Mouse (Mus musculus) limb, embryonic 11.5 days (tissue): ENCODE results near the gene Tnfaip8l3. TPM values are rescaled to one million over a fixed set of nuclear protein-coding genes. Genes with fewer than 3 reads are reported as not detected.

Source experiments
- ATAC-seq: fragments of 200-750 bp; cut with Nextera tagmentation; 2 replicates; pipeline ENCODE4 v1.8.0; 2017; ENCODE audit warnings: low read depth; ENCODE audit not compliant: insufficient number of reproducible peaks, low FRiP score, low TSS enrichment
- DNase-seq: peaks from one replicate; pipeline ENCODE4 v3.0.0-alpha.2; 2015; ENCODE audit warnings: low spot score
- H3K27ac ChIP-seq: fragments of 300-500 bp; sonication (generic); replicated peaks from 2 replicates; pipeline ENCODE4 v1.5.1; 2014; ENCODE audit warnings: low read depth, mild to moderate bottlenecking, low read length
- H3K27me3 ChIP-seq: fragments of 300-500 bp; sonication (generic); 2 replicates; pipeline ENCODE4 v1.6.1; 2014; ENCODE audit warnings: mild to moderate bottlenecking, low read length, mixed read lengths; ENCODE audit not compliant: control insufficient read depth, insufficient read depth
- H3K36me3 ChIP-seq: fragments of 300-500 bp; sonication (generic); 2 replicates; pipeline ENCODE4 v1.6.1; 2014; ENCODE audit warnings: mild to moderate bottlenecking, low read length, moderate library complexity, mixed read lengths; ENCODE audit not compliant: control insufficient read depth, insufficient read depth
- H3K4me1 ChIP-seq: fragments of 300-500 bp; sonication (generic); 2 replicates; pipeline ENCODE4 v1.6.1; 2014; ENCODE audit warnings: low read length, mixed read lengths; ENCODE audit not compliant: control insufficient read depth, insufficient read depth
- H3K4me2 ChIP-seq: fragments of 300-500 bp; sonication (generic); 2 replicates; pipeline ENCODE4 v1.6.1; 2014; ENCODE audit warnings: low read depth, mild to moderate bottlenecking, moderate library complexity; ENCODE audit not compliant: severe bottlenecking
- H3K4me3 ChIP-seq: fragments of 300-500 bp; sonication (generic); 2 replicates; pipeline ENCODE4 v1.5.1; 2014; ENCODE audit warnings: low read depth, low read length
- H3K9ac ChIP-seq: fragments of 300-500 bp; sonication (generic); 2 replicates; pipeline ENCODE4 v1.6.1; 2014; ENCODE audit warnings: mild to moderate bottlenecking, low read length
- H3K9me3 ChIP-seq: fragments of 300-500 bp; sonication (generic); 2 replicates; pipeline ENCODE4 v1.6.1; 2016; ENCODE audit warnings: low read length; ENCODE audit not compliant: control insufficient read depth
- WGBS: fragments of 180-500 bp; shearing (Covaris S2); extraction: QIAGEN DNeasy Blood & Tissue Kit; methylation state at CpG from one replicate; pipeline ENCODE4 v1.1.7; 2014; 5-methylcytosine and 5-hydroxymethylcytosine counted together
- polyA plus RNA-seq: library from polyadenylated mRNA; unstranded; fragments of >200 nt; fragmentation: Nextera tagmentation; extraction: Ambion mirVana; gene quantifications from 2 replicates; pipeline ENCODE4 v1.2.1, GENCODE M21; 2014

Gene Tnfaip8l3
- 0.07 and 0.10 TPM in 2 replicates for polyA plus RNA-seq

GRCm38 (mm10) chr9:54068032-54068649 is at the start of gene Tnfaip8l3:
Gene Tnfaip8l3 (minus strand): TSS chr9:54068388.
- DNase-seq (peak; percentile 66), ATAC-seq (peak; percentile 78)
- Histone ChIP-seq H3K9me3 (no peaks in the 10 kb centered on the region), H3K36me3 (no peaks in the 10 kb centered on the region), H3K9ac (peak within 1 kb of the TSS; percentile 40), H3K4me1 (0 out of 2 replicates have a peak, but pooled peaks cover 5% of the 10 kb centered on the region), H3K27me3 (peaks cover 15% of the 10 kb centered on the region), H3K27ac (no peak within 1 kb of the TSS), H3K4me3 (peak within 1 kb of the TSS; percentile 48), H3K4me2 (peak within 1 kb of the TSS; percentile 89)
- WGBS = 0% methylated on average over 35 of the region's 35 CpGs

- H3K4me2 ChIP-seq = no peak overlapping the region
- H3K4me3 ChIP-seq = no peak overlapping the region
- no peak for ATAC-seq
- no peak overlapping the region for H3K9ac ChIP-seq
- H3K4me1 ChIP-seq = no peaks in the 10 kb centered on the region
- H3K27ac ChIP-seq = no peak overlapping the region
- no peaks in the 10 kb centered on the region for H3K9me3 ChIP-seq
- H3K27me3 ChIP-seq = no peaks in the 10 kb centered on the region
- H3K36me3 ChIP-seq = no peaks in the 10 kb centered on the region
- DNase-seq = peak; percentile 25
Observed at GRCm38 (mm10) chr9:54112726-54113125, 44.5 kb upstream of the Tnfaip8l3 start.

- H3K36me3 ChIP-seq = no peaks in the 10 kb centered on the region
- no peak overlapping the region for H3K4me3 ChIP-seq
- H3K27ac ChIP-seq = no peak overlapping the region
- H3K9me3 ChIP-seq = no peaks in the 10 kb centered on the region
- no peaks in the 10 kb centered on the region for H3K27me3 ChIP-seq
- ATAC-seq = no peak
- no peak for DNase-seq
- H3K9ac ChIP-seq = no peak overlapping the region
- no peak overlapping the region for H3K4me2 ChIP-seq
- H3K4me1 ChIP-seq = no peaks in the 10 kb centered on the region
Observed at GRCm38 (mm10) chr9:54098636-54099035, 30.4 kb upstream of the Tnfaip8l3 start.

- no peaks in the 10 kb centered on the region for H3K27me3 ChIP-seq
- no peak overlapping the region for H3K4me2 ChIP-seq
- no peak for ATAC-seq
- H3K27ac ChIP-seq = no peak overlapping the region
- H3K4me1 ChIP-seq = no peaks in the 10 kb centered on the region
- no peaks in the 10 kb centered on the region for H3K9me3 ChIP-seq
- 79% methylated on average over 6 of the region's 6 CpGs for WGBS
- no peak overlapping the region for H3K4me3 ChIP-seq
- H3K9ac ChIP-seq = no peak overlapping the region
- no peak for DNase-seq
- H3K36me3 ChIP-seq = no peaks in the 10 kb centered on the region
Observed at GRCm38 (mm10) chr9:54097091-54097490, 28.9 kb upstream of the Tnfaip8l3 start.

- H3K4me2 ChIP-seq = no peak overlapping the region
- H3K36me3 ChIP-seq = no peaks in the 10 kb centered on the region
- H3K9me3 ChIP-seq = no peaks in the 10 kb centered on the region
- no peak for DNase-seq
- no peak overlapping the region for H3K4me3 ChIP-seq
- H3K4me1 ChIP-seq = no peaks in the 10 kb centered on the region
- 79% methylated on average over 3 of the region's 3 CpGs for WGBS
- no peak overlapping the region for H3K9ac ChIP-seq
- H3K27ac ChIP-seq = no peak overlapping the region
- no peak for ATAC-seq
- no peaks in the 10 kb centered on the region for H3K27me3 ChIP-seq
Observed at GRCm38 (mm10) chr9:54084245-54084644, 16.1 kb upstream of the Tnfaip8l3 start.

GRCm38 (mm10) chr9:54077740-54078139 is 9.6 kb upstream of the Tnfaip8l3 start:
- WGBS = 82% methylated on average over 2 of the region's 2 CpGs
- no peaks in the 10 kb centered on the region for H3K36me3 ChIP-seq
- no peak for ATAC-seq
- no peak for DNase-seq
- H3K27ac ChIP-seq = no peak overlapping the region
- no peak overlapping the region for H3K4me3 ChIP-seq
- no peak overlapping the region for H3K4me2 ChIP-seq
- H3K9me3 ChIP-seq = no peaks in the 10 kb centered on the region
- H3K4me1 ChIP-seq = no peaks in the 10 kb centered on the region
- no peaks in the 10 kb centered on the region for H3K27me3 ChIP-seq
- H3K9ac ChIP-seq = no peak overlapping the region

- H3K4me1 ChIP-seq = no peaks in the 10 kb centered on the region
- H3K4me3 ChIP-seq = no peak overlapping the region
- H3K36me3 ChIP-seq = no peaks in the 10 kb centered on the region
- no peak for ATAC-seq
- H3K27ac ChIP-seq = no peak overlapping the region
- 88% methylated on average over 3 of the region's 3 CpGs for WGBS
- H3K9ac ChIP-seq = no peak overlapping the region
- no peaks in the 10 kb centered on the region for H3K9me3 ChIP-seq
- no peak overlapping the region for H3K4me2 ChIP-seq
- no peaks in the 10 kb centered on the region for H3K27me3 ChIP-seq
- DNase-seq = no peak
Observed at GRCm38 (mm10) chr9:54074901-54075300, 6.7 kb upstream of the Tnfaip8l3 start.

GRCm38 (mm10) chr9:54073688-54074087 is 5.5 kb upstream of the Tnfaip8l3 start:
- no peak overlapping the region for H3K9ac ChIP-seq
- H3K36me3 ChIP-seq = no peaks in the 10 kb centered on the region
- H3K4me2 ChIP-seq = no peak overlapping the region
- no peak for ATAC-seq
- H3K4me1 ChIP-seq = 0 out of 2 replicates have a peak, but pooled peaks cover 5% of the 10 kb centered on the region
- no peak overlapping the region for H3K4me3 ChIP-seq
- no peaks in the 10 kb centered on the region for H3K9me3 ChIP-seq
- DNase-seq = no peak
- 89% methylated on average over 4 of the region's 4 CpGs for WGBS
- no peak overlapping the region for H3K27ac ChIP-seq
- no peaks in the 10 kb centered on the region for H3K27me3 ChIP-seq
